Mouse (Mus musculus): ENCODE results near the gene Irf8. TPM values are rescaled to one million over a fixed set of nuclear protein-coding genes. Genes with fewer than 3 reads are reported as not detected.
A peak's percentile ranks its signal among the peaks of the same experiment; 100 is the strongest.
"Not testable (repeated sequence)": the region's sequence is repeated elsewhere in the genome, so short reads cannot be mapped to it uniquely, and the experiment has no call there.

Irf8 gene
- total RNA-seq, 2 experiments from 2014 or later: 2.4 to 3.0 TPM

DNA sequence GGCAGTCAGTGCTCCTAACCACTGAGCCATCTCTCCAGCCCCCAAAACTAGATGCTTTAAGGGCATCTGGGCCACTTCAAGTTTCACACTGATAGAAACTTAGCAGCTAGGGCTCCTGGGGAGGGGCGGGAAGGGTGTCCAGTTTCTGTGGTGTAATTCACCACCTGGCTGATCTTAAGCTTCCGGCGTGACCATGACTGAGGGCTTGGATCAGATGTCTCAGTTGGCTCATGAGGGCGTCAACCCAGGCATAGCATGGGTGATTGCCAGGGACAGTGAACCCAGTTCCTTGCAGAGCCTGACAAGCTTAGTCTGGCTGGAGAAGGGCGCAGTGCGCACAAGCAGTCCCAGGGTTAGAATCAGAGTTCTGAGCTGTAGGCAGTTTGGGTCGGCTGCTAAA lies 42.9 kb downstream of the Irf8 start:
- intact Hi-C loops (cut with DNase I; ENCODE audit: low total_unique reads): no loop called here
- DNase-seq: peak; percentile 41

DNA sequence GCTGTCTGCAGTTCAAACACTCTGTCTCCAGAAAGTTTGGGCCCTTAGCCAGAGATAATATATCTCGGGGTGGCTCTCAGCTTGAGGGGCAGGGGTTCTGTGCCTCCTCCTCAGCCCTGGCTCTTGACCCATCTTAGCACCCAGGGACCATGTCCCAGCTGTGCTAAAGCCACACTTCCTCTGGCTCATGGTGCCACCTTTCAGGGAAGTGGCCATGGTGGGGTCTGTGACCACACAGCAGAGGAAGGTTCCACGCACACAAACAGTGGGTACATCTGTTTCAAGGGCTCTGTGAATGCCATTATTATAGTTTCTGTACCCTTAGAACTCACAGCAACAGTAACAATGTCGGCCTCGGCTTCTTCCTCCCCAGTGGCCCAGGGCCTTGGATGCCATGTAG lies 47.6 kb downstream of the Irf8 start:
- intact Hi-C loops (cut with DNase I; ENCODE audit: low total_unique reads): no loop called here
- no peak for DNase-seq

GRCm38 (mm10) chr8:120786753-120787152 lies 50.6 kb downstream of the Irf8 start:
- DNase-seq: no peak
- intact Hi-C loops (cut with DNase I; ENCODE audit: low total_unique reads): no loop called here

DNA sequence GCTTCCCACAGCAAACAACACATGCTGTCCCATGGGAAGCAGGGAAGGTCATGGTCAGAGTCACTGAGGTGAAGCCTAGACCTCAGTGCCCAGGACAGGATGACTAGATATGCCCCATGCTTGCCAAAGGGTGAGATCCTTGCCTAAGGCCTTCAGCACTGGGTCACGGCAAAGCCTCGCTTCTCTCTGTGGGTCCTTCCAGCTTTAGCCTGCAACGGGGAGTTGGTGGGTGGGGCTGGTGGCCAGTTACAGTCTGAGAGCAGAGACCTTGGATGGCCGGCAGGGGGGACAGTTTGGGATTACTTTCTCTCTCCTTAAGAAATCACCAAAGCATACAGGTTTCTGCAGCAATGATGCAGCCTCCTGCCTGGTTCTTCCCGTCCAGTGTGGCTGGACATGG lies 51.5 kb downstream of the Irf8 start:
- DNase-seq: no peak
- intact Hi-C loops (cut with DNase I; ENCODE audit: low total_unique reads): no loop called here

DNA sequence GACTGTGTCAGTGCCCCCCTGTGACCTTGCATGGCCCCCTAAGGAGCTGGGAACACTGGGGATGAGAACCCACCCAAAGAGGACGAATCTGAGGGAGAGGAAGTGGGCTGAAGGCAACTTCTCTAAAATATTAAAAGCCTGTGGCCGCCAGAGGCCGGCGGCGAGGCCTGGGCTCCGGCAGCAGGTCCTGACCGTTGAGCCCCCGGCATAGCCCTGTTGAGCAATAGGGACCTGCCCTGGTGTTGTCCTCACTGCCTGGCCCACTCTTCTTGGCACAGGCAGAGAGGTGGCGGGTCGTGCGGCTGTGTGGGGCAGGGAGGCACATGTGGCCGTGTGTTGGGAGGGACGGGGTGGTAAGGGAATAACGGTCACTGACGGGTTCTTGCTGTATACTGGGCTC lies 56.6 kb downstream of the Irf8 start:
- no peak for DNase-seq
- intact Hi-C loops (cut with DNase I; ENCODE audit: low total_unique reads): no loop called here

- DNase-seq: peak; percentile 83
- intact Hi-C loops (cut with DNase I; ENCODE audit: low total_unique reads): loop anchor here (2.0 kb wide), 1 partner anchor 51 kb away; no protein-coding TSS in a partner anchor
Observed at GRCm38 (mm10) chr8:120795944-120796635, 59.9 kb downstream of the Irf8 start.

- intact Hi-C loops (cut with DNase I; ENCODE audit: low total_unique reads): no loop called here
- no peak for DNase-seq
Observed at GRCm38 (mm10) chr8:120797019-120797727, 61.0 kb downstream of the Irf8 start.

GRCm38 (mm10) chr8:120800308-120800865 lies 64.2 kb downstream of the Irf8 start:
- DNase-seq: no peak
- intact Hi-C loops (cut with DNase I; ENCODE audit: low total_unique reads): no loop called here

DNA sequence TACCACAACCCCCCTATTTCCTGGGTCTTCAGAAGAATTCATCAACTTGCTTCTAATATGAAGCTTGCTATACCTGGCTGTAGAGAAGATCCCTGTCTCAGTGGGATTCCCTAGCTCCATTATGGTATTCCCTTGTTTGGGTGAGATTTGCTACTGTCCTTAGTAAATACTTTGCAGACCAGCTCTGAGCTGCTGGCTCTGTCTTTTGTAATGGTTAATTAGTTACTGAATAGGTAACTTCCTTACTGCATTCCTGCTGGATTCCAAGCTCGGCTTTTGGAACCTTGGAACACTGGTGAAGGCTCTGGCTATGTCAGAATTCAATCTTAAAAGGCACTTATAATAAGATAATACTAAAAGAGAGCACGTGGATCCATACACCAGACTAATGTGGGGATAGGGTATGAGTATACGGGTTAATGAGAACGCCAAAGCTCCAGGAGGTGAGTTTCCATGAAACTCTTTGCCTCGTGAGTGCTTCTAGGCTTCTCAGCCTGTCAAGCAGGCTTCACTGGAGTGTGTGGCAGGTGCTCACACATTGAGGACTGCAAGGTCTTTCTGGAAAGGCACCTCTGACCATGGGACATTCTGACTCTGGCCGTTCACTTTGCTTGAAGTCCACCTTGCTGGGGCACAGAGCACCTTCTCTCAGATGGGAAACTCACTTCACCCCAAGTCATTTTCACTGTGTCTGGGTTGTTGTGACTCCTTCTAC lies 67.7 kb downstream of the Irf8 start:
- DNase-seq; intact Hi-C loops (cut with DNase I; ENCODE audit: low total_unique reads): not testable (repeated sequence)

- no peak for DNase-seq
- intact Hi-C loops (cut with DNase I; ENCODE audit: low total_unique reads): no loop called here
Observed at GRCm38 (mm10) chr8:120804741-120805140, 68.6 kb downstream of the Irf8 start.

Other genes with a start within 250 kb of the Irf8 start
- 1 to 10 TPM; 2.9 to 3.6 TPM for gene Gins2, start 147.1 kb upstream of the Irf8 start, total RNA-seq (2021)
- under 1 TPM; 0.59 to 0.84 TPM for gene 1190005I06Rik, start 88.7 kb upstream of the Irf8 start, total RNA-seq (2021)
- gene Gm27021, start 68.3 kb upstream of the Irf8 start, total RNA-seq (2021): not detected
- 1,000 to 10,000 TPM; 1,541 to 1,794 TPM for gene Cox4i1, start 68.1 kb upstream of the Irf8 start, total RNA-seq (2021)
- gene Emc8, start 67.8 kb upstream of the Irf8 start, total RNA-seq (2021): 10 to 100 TPM; 25.6 to 34.3 TPM